Mouse (Mus musculus) 3134 (cell line): ENCODE results near the gene Sf1.

Source experiments
- DNase-seq: peaks from one replicate; pipeline ENCODE4 v3.0.0-alpha.2; 2011; ENCODE audit warnings: low spot score; ENCODE audit not compliant: insufficient read length; ENCODE audit errors: extremely low read depth

Gene Sf1

DNA sequence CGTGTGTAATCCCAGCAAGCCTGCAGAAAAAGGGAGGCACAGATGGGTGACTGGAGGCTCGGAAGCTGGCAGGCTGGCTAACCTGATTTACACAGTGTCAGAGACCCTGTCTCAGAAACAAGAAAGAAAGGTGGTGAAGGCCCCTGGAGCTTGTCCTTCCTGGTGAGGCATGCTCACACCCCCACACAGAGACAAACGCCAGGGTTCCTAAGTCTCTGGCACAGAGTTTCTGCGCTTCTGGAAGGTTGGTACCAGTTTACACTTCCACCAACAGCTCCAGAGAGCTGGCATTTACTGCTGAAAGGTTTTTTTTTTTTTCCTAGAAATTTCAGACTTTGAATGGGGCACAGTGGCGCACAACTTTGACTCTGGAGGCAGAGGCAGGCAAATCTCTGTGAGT, 32.7 kb downstream of the Sf1 start:
- DNase-seq: no peak

DNA sequence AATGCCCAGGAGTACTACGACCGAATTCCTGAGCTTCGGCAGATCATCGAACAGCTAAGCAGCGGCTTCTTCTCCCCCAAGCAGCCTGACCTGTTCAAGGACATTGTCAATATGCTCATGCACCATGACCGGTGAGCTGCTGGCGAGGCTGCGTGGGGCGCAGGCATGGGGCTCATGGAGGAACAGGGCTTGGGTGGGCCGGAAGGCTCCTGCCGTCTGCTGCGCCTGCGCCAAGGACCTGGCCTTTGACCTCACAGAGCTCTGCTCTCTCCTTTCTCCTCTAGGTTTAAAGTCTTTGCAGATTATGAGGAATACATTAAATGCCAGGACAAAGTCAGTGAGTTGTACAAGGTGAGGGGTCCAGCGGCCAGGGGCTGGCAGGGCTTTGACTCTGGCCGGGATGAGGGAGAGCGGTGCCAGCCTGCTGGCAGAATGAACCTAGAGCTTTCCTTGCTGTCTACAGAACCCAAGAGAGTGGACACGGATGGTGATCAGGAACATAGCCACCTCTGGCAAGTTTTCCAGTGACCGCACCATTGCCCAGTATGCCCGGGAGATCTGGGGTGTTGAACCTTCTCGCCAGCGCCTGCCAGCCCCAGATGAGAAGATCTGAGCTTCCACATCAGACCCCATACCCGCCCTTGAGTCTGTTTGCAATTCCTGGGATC, 34.2 kb downstream of the Sf1 start:
- DNase-seq: no peak

GRCm38 (mm10) chr19:6398447-6399284, 35.2 kb downstream of the Sf1 start:
- DNase-seq: no peak

GRCm38 (mm10) chr19:6399285-6400095, 36.0 kb downstream of the Sf1 start, which contains the start of gene Rasgrp2:
Gene Rasgrp2 (plus strand): TSS chr19:6399340.
- DNase-seq: no peak

DNA sequence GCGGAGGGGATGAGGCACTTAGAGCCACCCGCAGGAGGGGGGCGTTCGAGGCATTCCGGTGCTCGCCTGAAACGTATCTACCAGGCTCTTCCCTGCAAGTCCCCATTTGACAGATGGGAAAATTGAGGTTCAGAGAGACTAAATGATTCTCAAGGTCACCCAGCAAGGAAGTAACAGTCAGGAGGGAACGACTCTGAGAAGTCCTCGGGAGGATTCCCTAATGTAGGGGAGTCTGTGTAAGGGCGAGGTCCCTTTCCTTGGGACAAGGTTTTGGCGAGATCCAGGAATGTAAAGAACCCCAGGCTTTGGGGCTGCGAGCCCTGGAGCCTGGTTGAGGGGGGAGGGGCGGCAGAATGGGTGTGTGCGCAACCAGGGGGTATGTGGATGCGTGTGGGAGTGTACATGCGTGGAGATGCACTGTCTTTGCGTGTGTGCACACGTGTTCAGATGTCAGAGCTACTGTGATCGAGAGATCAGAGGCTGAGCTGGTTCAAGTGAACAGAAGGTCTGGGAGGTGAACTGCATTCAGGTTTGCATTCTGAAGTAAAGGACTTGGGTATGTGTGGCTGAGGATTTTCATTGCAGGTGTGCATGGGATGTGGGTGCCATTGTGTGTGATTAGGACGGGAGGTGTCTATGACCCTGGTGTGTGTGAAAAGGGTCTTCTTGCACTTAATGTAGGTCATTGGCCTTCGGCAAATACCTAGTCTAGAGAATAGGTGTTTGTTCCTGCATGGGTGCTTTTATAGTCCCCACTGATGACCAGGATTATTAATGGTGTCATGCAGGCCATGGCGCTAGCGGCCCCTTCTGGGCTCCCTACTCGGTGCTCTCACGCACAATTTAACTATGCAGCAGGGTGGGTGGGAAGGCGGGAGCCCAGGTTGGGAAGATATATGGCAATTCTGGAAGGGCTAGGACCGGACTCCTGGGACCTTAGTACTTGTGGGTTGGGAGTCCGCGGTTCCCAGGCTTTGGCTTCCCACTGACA, 36.9 kb downstream of the Sf1 start:
- DNase-seq: no peak

GRCm38 (mm10) chr19:6401131-6401815, 37.8 kb downstream of the Sf1 start:
- DNase-seq: no peak

DNA sequence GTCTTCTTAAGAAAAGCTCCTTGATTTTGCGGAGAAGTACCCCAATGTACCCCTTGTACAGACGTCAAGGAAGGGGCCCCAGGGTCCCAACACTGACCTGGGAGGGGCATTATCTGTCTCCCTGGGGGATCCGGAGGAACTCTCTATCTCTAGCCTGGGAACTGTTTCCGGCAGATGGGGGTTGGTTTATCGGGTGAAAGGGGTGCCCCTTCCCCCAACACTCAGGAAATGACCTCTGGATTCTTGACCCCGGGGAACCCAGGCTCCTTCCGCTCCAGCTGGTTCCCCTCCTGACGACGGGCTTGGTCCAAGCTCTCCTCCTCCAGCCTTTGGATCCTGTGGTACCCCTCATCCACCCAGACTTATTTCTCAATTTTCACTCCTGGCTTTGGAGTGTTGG, 38.5 kb downstream of the Sf1 start:
- DNase-seq: no peak

DNA sequence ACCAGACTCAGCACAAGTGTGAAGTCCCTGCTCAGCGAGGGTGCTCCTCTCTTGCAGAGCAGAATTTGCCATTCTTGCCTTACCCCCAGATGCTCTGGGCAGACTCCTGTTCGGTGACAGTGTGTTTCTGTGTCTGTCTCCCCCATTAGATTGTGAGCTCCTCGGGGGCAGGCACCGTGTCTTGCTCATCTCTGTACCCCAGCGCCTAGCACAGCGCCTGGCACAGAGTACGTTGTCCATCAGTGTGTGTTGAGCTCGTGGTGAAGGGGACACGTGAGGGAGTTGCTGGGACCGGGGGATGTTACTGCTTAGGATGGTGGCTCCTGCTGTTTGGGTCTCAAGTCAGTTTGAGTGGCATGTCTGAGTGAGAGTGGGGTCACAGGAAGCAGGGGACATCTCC, 40.4 kb downstream of the Sf1 start:
- DNase-seq: no peak

- no peak for DNase-seq
These were observed 41.9 kb downstream of the Sf1 start for GRCm38 (mm10) chr19:6405433-6405832.

DNA sequence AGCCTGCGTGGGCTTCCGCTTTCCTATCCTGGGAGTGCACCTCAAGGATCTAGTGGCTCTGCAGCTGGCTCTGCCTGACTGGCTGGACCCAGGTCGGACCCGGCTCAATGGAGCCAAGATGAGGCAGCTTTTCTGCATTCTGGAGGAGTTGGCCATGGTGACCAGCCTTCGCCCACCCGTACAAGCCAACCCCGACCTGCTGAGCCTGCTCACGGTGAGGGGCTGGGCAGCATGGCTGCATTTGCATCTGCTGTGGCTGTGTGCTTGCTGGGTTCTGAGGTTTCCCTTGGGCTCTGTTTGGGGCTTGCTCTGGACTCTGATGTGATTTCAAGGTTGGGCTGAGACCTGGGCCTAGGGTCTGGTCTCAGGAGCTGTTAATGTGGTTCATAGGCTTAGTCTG, 43.6 kb downstream of the Sf1 start:
- no peak for DNase-seq

- no peak for DNase-seq
These were observed 44.5 kb downstream of the Sf1 start for GRCm38 (mm10) chr19:6407816-6408510.

DNA sequence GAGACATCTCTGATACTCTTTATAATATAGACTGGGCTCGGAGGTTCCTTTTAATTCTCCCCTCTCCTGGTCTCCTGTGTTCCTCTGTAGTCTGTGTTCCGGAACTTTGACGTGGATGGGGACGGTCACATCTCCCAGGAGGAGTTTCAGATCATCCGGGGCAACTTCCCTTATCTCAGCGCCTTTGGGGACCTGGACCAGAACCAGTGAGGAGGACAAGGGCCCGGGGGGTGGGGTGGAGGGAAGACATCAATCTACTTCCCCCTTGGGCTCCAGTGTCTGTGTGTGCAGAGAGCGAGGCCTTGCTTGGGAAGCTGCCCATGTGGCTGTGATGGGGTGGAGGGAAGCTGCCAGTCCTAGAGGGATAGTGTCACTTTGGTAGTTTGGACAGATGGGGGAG, 45.3 kb downstream of the Sf1 start:
- DNase-seq: no peak

DNA sequence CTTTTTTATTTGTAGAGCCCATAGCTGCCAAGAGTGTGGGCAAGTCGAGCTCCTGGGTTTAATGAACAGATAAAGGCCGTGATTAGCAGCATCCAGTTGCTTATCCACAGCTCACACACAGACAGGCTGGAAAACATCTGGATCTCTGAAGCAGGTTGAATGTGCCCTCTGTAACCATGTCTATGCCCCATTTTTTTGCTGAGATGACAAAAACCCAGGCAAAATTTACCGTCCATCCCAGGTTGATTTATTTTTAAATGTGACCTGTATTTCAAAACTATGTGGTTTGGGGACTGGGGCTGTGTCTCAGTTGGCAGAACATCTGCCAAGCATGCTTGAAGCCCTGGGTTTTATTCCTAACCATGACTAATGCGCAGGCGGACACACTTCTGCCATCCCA, 45.7 kb downstream of the Sf1 start:
- peak; percentile 60 for DNase-seq

DNA sequence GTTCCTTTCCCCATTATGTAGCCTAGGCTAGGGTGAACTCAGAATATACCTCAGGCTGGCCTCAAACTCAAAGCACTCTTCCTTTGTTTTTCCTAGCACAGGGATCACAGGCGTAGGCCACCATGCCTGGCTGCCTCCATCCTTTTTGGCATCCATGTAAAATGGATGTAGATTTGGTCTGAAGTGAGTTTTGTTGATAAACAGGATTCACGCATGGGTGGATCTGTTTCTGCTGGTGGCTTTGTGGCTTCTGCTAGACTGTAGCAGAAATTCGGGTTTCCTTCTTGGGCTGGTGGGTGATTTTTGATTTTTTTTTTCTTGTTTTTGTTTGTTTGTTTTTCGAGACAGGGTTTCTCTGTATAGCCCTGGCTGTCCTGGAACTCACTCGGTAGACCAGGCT, 46.4 kb downstream of the Sf1 start:
- DNase-seq: no peak

DNA sequence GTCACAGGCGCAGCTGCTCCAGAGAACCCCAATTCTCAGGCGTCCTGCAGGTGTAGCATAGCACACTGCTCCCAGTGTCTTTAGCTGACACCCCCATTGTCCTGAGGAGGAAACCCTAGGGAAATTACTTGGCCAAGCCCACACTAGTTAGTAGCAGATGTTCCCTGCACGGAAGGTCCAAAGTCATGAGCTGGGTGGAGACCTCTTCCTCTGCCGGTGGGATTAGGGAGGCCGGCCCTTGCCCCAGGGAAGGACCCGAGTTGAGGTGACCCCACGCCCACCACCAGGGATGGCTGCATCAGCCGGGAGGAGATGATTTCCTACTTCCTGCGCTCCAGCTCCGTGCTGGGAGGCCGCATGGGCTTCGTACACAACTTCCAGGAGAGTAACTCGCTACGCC, 49.3 kb downstream of the Sf1 start:
- no peak for DNase-seq

DNA sequence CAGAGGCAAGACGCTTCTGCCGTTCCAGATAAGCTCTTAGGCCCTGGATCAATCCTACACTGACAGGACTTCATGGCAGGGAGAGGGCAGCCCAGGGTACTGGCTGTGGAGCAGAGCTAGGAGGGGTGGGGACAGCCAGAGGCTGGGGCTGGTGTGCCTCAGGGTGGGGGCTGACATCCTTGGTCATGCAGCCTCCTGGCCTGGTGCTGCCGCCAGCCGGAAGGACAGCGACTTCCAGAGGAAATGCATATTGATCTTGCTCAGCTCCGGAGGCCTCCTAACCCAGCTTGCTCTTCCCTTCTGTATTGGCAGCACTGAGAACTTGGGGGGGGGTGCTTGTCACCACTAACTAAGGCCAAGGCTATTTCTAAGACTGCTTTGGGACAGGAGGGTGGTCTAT, 52.0 kb downstream of the Sf1 start:
- DNase-seq: no peak

DNA sequence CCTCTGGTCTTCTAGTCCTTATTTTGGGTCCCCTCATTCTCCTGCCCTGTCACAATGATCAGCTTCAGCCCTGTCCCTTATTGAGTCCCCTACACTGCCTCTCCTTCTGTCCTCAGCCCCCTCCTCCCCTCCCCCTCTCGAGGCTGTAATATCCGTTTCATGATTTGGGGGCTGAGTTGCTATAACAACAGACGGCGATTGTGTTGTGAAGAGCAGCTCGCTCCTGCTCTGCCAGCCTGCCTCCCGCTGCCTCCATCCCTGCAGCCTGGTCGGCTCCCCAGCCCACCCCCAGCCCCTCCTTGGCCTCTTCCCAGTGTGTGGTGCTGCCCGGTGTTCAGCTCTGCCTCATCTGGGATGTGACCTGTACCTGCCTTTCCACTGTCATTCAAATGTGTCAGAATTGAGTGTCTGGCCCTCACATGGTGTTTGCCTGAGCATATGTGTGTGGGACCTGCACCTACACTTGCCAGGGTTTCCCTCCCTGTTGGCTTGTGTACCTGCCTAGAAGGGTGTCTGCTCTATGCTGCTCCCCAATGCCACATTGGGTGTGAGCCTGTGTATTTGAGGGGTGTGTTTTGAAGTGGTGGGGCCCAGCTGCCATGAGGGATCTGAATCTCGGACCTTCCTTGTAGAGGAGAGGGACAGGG, 52.8 kb downstream of the Sf1 start:
- no peak for DNase-seq

DNA sequence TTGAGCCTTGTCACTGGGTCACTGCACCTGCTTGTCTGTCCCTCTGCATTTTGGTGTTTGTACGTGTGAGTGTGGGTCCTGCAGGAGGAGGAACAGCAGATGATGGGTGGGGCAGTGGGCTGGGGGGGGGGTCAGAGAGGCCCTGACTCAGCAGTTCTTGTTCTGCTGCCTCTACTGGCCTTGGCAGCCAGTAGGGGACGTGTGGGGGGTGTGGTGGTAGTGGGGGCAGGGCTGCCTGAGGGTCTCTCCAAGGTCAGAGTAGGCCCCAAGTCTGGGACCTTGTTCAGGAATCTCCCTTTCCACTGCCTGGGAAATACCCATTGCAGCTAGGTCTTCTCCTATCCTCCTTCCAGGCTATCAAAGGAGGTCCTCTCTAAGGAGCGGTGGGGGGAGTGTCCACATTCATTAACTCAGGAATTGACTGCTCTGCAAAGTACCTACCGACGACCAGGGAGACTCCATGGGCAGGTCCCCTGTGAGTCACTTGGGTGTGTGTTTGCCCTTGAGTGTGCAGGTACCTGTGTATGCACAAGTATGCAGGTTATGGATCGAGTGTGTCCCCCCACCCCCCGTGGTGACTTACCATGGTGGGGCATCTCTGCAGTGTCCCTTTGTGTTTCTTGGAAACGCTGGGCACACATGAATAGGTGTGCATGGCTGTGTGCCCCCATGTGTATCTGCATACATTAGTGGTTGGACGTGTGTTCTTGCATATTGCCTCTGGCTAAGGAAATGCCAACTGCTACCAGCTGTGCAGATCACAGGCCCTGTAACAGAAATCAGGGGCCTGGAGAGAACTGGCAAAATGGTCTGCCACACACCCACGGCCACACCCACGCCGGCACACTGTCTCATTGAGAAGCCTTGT, 53.6 kb downstream of the Sf1 start:
- DNase-seq: no peak
